Mouse (Mus musculus): ENCODE data around the gene Mef2d. TPM values are rescaled to one million over a fixed set of nuclear protein-coding genes. Genes with fewer than 3 reads are reported as not detected.
A peak's percentile ranks its signal among the peaks of the same experiment; 100 is the strongest.

Mef2d gene
- polyA plus RNA-seq, 1 experiment, result 54.8 TPM

DNA sequence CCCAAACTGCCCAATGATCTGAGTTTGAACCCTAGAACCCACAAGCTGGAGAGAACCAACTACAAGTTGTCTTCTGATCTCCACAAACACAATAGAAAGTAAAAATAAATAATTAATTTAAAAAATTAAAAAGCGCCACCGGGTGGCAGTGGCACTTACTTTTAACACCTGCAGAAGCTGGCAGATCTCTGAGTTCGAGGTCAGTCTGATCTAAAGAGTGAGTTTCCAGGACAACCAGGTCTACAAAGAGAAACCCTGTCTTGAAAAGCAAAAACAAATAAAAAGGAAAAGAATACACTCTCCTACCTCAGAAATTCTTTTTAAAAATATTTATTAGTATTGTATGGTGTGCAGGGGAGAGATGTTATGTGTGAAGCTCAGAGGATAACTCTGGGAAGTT lies 4.4 kb upstream of the Mef2d start:
- no peak for TF ChIP-seq POLR2A (IDR thresholded peaks at IDR 0.05; ENCODE audit: borderline replicate concordance, extremely low read depth, insufficient read depth, insufficient read length, poor library complexity, severe bottlenecking)
- no peak for TF ChIP-seq CTCF (IDR thresholded peaks at IDR 0.05; ENCODE audit: borderline replicate concordance, extremely low read depth, insufficient read depth, insufficient read length)
- no peak for DNase-seq (ENCODE audit: low read depth)

DNA sequence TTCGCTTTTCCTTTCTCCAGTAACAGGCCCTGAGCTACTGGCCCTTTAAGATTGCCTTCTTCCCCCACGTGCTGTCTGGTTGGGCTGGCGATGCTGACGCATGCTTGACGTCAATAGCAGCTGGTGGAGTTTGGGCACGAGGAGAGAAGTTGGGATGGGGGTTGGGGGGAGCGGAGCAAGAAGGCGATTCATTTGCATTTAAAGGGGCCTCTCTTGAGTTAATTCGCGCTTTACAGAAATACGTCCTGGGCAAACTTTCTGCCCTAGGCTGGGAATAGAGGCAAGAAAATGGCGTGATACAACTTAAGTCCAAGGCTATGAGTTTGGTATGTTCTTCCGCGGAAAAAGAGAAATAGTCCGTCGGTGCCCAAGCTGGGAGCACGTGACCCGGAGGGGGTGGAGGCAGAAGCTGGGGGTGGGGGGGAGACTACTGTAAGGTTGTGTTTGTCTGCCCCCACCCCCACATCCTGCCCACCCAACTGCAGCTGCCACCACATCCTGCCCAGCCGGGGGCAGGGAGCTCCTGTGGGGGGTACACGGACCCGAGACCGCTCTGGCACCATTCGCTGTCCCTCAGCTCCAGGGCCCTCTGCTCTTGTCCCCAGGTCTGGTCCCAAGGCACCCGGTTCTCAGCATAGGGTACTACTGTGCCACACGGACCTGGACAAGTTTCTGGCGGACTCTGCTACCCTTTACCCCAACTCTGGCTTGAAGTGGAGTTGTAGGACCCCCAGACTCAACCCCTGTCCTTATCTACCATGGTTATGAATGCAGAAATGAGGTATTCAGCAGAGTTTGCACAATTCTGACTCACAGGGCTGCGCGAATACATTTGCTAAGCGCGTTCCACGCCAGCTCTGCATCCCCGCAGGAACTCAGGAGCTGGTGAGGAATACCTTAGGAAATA lies 3.6 kb upstream of the Mef2d start:
- DNase-seq (ENCODE audit: low read depth), result peak; percentile 99
- TF ChIP-seq POLR2A (IDR thresholded peaks at IDR 0.05; ENCODE audit: borderline replicate concordance, extremely low read depth, insufficient read depth, insufficient read length, poor library complexity, severe bottlenecking) (peak; percentile 7; the same call in 1 of the 2 replicates), CTCF (IDR thresholded peaks at IDR 0.05; ENCODE audit: borderline replicate concordance, extremely low read depth, insufficient read depth, insufficient read length) (no peak)

DNA sequence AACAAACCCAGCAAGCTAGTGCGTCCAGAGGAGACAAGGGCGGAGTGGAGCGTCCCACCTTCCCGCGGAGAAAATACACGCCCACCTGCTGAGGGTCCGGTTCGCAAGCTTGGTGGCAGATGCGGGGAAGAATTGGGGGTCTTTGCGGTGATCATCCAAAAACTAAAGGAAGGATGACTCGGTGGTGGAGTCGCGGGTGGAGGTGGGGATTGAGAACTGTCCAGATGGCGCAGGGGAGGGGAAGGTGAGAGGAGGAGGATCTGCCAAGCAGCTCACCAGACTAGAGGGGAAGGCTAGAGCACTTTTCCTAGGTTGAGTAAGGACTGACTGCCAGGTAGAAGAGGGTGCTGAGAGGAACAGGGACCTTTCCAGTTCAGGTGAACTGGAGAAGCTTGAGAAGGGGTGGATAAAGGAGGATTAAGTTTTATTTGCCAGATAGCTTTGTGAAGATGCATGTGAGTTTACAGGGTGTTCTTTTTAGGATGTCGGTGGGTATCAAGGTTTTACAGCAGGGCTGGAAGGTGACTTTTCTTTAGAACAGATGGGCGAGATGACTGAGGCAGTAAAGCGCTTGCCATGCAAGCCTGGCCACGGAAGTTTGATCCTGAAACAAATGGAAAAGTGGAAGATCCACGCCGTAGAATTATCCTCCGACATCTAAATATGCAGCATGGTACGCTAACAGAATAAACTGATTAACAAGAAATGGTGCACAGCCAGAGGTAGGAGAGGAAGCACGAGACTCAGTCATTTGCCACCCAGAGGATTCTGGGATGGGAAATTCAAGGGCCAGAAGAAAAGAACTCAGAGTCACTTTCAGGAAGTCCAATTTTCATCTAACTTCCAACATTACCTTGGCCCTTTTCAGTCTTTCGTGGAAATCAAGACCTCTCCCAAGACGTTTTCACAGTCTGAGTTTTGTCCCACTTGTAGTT lies 2.7 kb upstream of the Mef2d start:
- TF ChIP-seq POLR2A (IDR thresholded peaks at IDR 0.05; ENCODE audit: borderline replicate concordance, extremely low read depth, insufficient read depth, insufficient read length, poor library complexity, severe bottlenecking), result no peak
- TF ChIP-seq CTCF (IDR thresholded peaks at IDR 0.05; ENCODE audit: borderline replicate concordance, extremely low read depth, insufficient read depth, insufficient read length), result no peak

DNA sequence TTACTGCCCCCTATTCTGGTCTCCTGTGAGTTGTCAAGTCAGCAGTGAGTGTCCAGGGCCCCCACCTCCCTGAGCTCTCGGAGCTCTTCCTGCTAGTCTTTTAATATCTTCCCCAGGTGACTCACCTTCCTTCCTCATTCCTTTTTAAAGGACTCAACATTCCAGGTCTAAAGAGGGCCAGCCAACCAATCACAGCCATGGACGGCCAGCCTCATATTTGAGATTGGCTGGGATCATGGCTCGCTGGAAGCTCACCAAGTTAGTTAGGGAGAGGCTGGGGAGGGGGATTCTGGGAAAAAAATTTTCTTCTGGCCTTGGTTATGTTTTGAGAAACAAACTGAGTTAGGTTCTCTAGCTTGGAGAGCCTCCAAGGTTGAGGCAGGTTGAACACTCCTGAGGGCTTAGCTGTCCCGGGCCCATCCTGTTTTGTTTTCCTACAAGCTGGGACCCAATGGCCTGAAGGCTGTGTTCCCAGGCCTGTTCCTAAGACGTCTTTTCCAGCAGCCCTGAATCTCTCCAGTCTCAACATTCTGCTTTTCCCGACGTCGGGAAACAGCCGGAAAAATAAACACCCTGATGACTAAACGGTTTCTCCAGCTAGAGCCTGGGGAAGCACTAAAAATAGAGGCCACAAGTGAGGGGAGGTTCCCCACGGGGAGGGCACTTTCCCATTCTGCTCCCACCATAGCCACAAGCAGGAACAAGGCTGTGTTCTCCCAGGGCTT lies 1.8 kb upstream of the Mef2d start:
- DNase-seq (ENCODE audit: low read depth), result peak; percentile 32
- TF ChIP-seq POLR2A (IDR thresholded peaks at IDR 0.05; ENCODE audit: borderline replicate concordance, extremely low read depth, insufficient read depth, insufficient read length, poor library complexity, severe bottlenecking) (no peak), CTCF (IDR thresholded peaks at IDR 0.05; ENCODE audit: borderline replicate concordance, extremely low read depth, insufficient read depth, insufficient read length) (no peak)

More for the DNA sequence above, 2.7 kb upstream of the Mef2d start:
- peak; percentile 59 for DNase-seq (ENCODE audit: low read depth)

DNA sequence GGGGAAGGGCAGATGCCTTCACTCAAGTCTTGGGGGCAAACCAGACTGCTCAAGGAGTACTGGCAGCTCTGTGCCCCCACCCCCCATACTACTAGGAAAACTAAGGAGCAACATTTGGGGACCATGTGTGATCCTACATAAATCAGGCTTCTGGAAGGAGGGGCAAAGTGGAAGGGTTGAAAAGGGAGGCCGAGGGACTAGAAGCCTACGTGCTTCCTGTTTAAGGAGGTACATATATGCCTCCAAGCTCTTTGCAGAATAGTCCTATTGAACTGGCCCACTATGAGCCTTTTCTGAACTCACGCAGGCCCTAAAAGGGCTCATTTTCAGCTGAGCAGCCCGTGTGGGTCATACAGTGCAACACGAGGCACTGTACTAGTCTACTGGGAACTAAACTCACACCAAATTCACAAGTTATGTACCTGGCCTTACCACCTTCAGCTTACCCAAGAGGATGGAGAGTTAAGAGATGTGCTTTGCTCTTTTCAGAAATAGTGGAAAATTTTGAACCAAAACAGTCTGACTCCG lies 1.2 kb upstream of the Mef2d start:
- TF ChIP-seq POLR2A (IDR thresholded peaks at IDR 0.05; ENCODE audit: borderline replicate concordance, extremely low read depth, insufficient read depth, insufficient read length, poor library complexity, severe bottlenecking) (no peak), CTCF (IDR thresholded peaks at IDR 0.05; ENCODE audit: borderline replicate concordance, extremely low read depth, insufficient read depth, insufficient read length) (no peak)
- DNase-seq (ENCODE audit: low read depth), result no peak

DNA sequence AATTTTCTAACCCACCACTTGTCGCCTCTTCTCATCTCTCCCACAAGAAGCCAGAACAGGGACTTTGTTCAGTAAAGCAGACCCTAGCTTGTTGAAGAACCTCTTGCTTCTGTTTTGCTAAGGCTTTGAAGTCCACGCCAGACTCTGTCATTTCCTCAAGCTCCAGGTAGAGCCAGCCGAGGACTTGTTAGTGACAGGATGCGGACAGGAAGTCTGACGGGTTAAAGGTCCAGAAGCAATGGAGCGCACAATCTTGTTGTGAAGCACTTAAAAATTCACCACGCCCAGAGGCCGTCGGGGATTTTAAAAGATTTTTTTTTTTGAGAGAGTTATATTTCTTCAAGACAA lies 759 bp upstream of the Mef2d start:
- TF ChIP-seq CTCF (IDR thresholded peaks at IDR 0.05; ENCODE audit: borderline replicate concordance, extremely low read depth, insufficient read depth, insufficient read length) (no peak), POLR2A (IDR thresholded peaks at IDR 0.05; ENCODE audit: borderline replicate concordance, extremely low read depth, insufficient read depth, insufficient read length, poor library complexity, severe bottlenecking) (no peak)
- DNase-seq (ENCODE audit: low read depth), result no peak

DNA sequence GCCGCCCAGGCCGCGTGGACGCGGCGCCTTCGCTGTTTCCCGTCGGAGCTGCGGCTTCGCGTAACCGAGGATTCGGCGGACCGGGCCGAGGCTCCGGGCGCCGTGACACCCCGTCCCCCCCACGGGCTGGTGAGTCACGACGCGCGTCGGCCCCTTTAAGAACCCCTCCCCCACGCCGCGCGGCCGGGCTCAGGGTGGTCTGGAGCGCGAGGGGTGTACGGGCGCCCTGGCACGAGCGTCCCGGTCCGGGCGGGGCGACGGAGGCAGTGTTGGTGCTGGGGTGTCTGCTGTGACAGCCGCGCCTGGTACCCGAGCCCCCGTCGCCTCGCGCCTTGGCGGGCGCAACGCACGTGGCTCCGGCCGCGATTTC lies 359 bp downstream of the Mef2d start:
- DNase-seq (ENCODE audit: low read depth), result peak; percentile 73
- no peak for TF ChIP-seq CTCF (IDR thresholded peaks at IDR 0.05; ENCODE audit: borderline replicate concordance, extremely low read depth, insufficient read depth, insufficient read length)
- no peak for TF ChIP-seq POLR2A (IDR thresholded peaks at IDR 0.05; ENCODE audit: borderline replicate concordance, extremely low read depth, insufficient read depth, insufficient read length, poor library complexity, severe bottlenecking)

DNA sequence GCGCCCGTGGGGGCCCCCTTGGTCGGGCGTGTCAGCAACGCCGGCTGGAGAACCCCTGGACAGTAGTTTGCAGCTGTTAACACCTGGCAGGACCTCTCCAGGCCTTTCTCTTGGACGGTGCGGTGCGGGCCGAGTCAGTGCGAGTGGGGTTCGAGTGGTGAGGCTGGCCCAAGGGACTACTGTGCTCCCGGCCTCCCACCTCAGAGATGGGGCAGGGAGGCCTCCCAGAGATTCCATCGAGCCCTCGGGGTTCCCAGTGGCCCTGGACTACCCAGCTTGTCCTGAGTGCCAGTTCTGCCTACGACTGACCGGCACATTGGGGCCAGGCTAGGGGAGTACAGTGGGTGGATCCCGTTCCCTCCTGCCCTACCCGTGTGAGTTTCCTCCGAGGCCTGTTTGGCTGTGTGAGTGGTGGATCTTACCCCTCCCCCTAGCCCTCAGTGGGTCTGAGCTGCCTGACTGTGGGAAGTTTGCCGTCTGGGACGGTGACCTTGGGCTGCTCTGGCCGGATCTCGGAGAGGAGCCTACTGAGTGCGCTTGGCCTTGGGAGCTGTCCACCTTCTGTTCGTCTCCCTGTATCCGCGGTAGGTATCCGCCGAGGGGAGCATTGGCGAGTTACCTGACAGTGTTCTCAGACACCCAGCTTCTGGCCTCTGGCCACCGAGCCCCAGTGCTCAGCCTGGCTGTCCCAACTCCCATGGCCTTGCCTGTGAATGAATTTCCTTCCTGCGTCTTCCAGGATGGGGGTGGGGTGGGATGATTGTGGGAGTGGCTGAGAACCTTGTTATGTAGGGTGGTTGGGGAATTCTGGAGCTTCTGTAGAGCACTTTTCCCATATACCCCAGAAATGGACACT lies 972 bp downstream of the Mef2d start:
- peak; percentile 71 for DNase-seq (ENCODE audit: low read depth)
- no peak for TF ChIP-seq POLR2A (IDR thresholded peaks at IDR 0.05; ENCODE audit: borderline replicate concordance, extremely low read depth, insufficient read depth, insufficient read length, poor library complexity, severe bottlenecking)
- no peak for TF ChIP-seq CTCF (IDR thresholded peaks at IDR 0.05; ENCODE audit: borderline replicate concordance, extremely low read depth, insufficient read depth, insufficient read length)

DNA sequence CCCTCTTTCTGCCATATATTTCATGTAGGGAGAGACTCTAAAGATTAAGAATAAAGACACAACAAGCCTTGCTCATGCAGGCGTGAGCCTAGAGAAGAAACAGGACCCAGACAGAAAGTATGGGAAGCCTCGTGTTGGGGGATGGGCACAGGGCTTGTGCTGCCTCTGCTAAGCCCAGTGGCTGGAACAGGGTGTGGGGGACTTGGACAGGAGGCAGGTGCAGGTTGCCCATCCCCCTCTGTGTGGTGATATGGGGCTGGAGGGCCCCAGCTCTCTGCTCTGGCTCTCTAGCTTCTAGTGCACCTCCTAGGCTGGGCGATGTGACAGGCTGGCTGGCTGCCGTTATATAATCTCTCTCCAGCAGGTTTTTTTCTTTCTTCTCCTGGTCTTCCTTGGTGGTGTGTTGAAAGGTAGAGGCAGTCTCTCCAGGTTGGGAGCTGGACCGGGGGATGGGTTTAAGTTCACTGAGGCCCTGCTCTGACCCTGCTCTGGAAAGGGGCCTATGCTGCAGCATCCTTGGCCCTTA lies 1.9 kb downstream of the Mef2d start:
- TF ChIP-seq CTCF (IDR thresholded peaks at IDR 0.05; ENCODE audit: borderline replicate concordance, extremely low read depth, insufficient read depth, insufficient read length) (no peak), POLR2A (IDR thresholded peaks at IDR 0.05; ENCODE audit: borderline replicate concordance, extremely low read depth, insufficient read depth, insufficient read length, poor library complexity, severe bottlenecking) (no peak)
- peak; percentile 45 for DNase-seq (ENCODE audit: low read depth)
